Mouse (Mus musculus): ENCODE results near the gene Iqgap1.

DNA sequence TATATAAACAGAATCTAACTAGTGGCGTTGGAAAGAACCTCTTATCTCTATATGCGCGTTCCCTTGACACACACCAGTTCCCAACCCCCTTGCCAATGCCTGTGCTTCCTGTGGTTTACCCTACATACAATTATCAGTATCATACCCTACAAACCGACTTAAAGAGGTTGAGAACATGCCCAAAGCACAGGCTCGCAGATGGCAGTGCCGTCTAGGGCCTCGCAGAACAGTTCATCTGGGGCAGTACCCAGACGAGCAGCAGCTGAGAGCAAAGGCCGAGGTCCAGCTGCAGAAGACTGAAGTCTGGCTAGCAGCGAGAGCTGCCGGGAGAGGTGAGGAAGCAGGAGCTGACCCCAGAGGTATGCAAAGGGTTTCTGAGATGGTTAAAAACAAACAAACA is 158.6 kb downstream of the Iqgap1 start:
- TF ChIP-seq GATA1 (IDR thresholded peaks at IDR 0.05; ENCODE audit: borderline replicate concordance, low read length) (0 out of 3 replicates have a peak, but pooled peaks have one; percentile 42), FLI1 (IDR thresholded peaks at IDR 0.05; ENCODE audit: low read length) (no peak)
